Mouse (Mus musculus) heart, embryonic 15.5 days (tissue): ENCODE results near the gene Cmtm8. TPM values are rescaled to one million over a fixed set of nuclear protein-coding genes. Genes with fewer than 3 reads are reported as not detected.

Experiments
- ATAC-seq: fragments of 200-750 bp; cut with Nextera tagmentation; replicated peaks from 2 replicates; pipeline ENCODE4 v1.8.0; 2017; ENCODE audit warnings: low read depth, moderate TSS enrichment; ENCODE audit not compliant: insufficient number of reproducible peaks, insufficient read depth, low FRiP score
- H3K27ac ChIP-seq: fragments of 300-500 bp; sonication (generic); 2 replicates; pipeline ENCODE4 v1.5.1; 2015; ENCODE audit warnings: mild to moderate bottlenecking, inconsistent platforms
- H3K27me3 ChIP-seq: fragments of 300-500 bp; sonication (generic); 2 replicates; pipeline ENCODE4 v1.6.1; 2015; ENCODE audit warnings: inconsistent platforms
- H3K36me3 ChIP-seq: fragments of 300-500 bp; sonication (generic); 2 replicates; pipeline ENCODE4 v1.6.1; 2015; ENCODE audit warnings: mild to moderate bottlenecking, inconsistent platforms
- H3K4me1 ChIP-seq: fragments of 300-500 bp; sonication (generic); replicated peaks from 2 replicates; pipeline ENCODE4 v1.6.1; 2015; ENCODE audit warnings: inconsistent platforms
- H3K4me2 ChIP-seq: fragments of 300-500 bp; sonication (generic); 2 replicates; pipeline ENCODE4 v1.6.1; 2015; ENCODE audit warnings: inconsistent platforms, mild to moderate bottlenecking, moderate library complexity
- H3K4me3 ChIP-seq: fragments of 300-500 bp; sonication (generic); 2 replicates; pipeline ENCODE4 v1.5.1; 2015; ENCODE audit warnings: mild to moderate bottlenecking, inconsistent platforms
- H3K9ac ChIP-seq: fragments of 300-500 bp; sonication (generic); 2 replicates; pipeline ENCODE4 v1.6.1; 2015; ENCODE audit warnings: mild to moderate bottlenecking, inconsistent platforms
- H3K9me3 ChIP-seq: fragments of 300-500 bp; sonication (generic); replicated peaks from 2 replicates; pipeline ENCODE4 v1.6.1; 2016; ENCODE audit warnings: inconsistent platforms
- WGBS: fragments of 180-500 bp; shearing (Covaris S2); methylation state at CpG from one replicate; pipeline ENCODE4 v1.1.7; 2015; ENCODE audit warnings: mixed read lengths; 5-methylcytosine and 5-hydroxymethylcytosine counted together
- polyA plus RNA-seq: library from polyadenylated mRNA; unstranded; fragments of >200 nt; fragmentation: Nextera tagmentation; extraction: Ambion mirVana; gene quantifications from 2 replicates; pipeline ENCODE4 v1.2.1, GENCODE M21; 2015

The Cmtm8 gene
- polyA plus RNA-seq, 1 experiment from 2014 or later: 15.0 TPM

DNA sequence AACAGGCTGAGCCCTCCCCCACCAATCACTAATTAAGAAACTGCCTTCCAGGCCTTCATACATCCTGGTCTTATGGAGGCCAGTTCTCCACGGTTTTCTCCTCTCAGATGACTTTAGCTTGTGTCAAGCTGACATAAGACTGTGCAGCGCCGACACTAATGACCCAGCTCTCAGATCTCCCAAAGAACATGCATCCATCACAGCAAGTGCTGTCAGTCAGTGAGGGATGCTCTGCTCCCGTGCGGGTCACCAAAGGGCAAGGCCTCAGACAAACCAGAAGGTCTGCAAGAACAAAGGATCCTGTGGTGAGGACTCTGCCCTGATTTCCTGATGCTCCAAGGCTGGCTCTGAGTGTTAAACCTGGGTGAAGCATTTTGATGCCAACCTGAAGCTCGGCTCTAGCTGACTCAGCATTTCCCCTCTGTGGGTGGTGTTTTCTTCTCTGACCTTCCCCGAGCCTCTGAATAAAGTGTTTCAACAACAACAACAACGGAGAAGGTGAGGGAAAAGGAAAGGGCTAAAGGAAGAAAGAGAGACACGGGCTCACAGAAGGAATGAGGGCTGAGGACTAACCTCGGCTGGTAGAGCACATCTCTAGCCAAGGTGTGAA lies 44.4 kb downstream of the Cmtm8 start:
- H3K4me1 ChIP-seq: peaks cover under 1% of the 10 kb centered on the region
- H3K27ac ChIP-seq: no peak overlapping the region
- H3K9me3 ChIP-seq: no peaks in the 10 kb centered on the region
- no peaks in the 10 kb centered on the region; the same call in 1 of the 2 replicates for H3K27me3 ChIP-seq
- no peak overlapping the region for H3K4me2 ChIP-seq
- ATAC-seq: no peak
- 56% methylated on average over 10 of the region's 10 CpGs for WGBS
- H3K9ac ChIP-seq: no peak overlapping the region
- H3K36me3 ChIP-seq: no peaks in the 10 kb centered on the region
- no peak overlapping the region for H3K4me3 ChIP-seq

DNA sequence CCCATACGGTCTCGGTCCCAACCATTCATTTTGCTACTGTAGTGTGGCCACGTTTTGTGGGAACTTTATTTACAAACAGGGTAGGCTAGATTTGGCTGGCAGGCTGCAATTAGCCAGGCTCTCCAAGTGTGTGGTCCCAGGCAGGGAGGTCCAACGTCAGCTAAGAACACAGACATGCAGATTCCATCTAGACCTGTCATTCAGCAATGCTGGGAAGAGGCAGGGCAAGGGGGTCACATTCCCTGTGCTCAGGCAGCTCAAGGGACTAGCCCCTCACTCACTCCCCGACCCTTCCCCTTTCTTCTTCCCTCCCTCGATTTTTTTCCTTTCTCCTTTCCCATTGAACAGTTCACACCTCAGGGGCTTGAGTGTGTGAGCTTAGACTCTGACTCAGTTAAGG lies 45.1 kb downstream of the Cmtm8 start:
- 50% methylated on average over 6 of the region's 6 CpGs for WGBS
- no peak for ATAC-seq

DNA sequence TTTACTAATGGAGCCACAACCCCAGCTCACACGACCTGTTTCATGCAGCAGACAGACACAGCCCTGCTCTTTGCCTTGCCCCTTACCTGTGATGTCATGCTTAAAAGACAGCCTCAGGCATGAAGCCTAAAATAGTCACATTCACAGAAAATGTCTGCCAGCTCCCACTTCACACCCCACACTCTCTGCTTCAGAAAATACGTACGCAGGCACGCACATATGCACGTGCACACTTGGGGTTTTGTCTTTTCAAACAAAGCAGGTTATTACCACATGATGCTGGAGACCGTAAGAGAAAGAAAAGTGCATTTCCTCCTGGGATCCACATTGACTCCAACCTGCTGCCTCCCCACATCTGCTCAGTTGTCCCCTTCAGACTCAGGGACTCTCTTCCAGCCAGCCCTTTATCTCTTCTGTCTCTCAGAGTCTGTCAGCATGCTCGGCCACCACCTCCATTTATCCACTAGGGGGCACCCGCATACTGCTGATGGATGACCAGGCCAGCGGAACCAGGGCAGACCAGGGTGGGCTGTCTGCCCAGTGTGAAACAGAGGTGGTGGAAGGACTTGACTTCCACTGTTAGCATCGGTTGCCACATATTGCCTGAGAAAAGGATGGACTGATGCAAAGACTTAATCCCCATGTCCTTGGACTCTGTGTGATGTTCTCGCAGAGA lies 46.5 kb downstream of the Cmtm8 start:
- Histone ChIP-seq H3K9ac (no peak overlapping the region), H3K9me3 (no peaks in the 10 kb centered on the region), H3K4me3 (no peak overlapping the region), H3K27me3 (no peaks in the 10 kb centered on the region; the same call in 1 of the 2 replicates), H3K36me3 (no peaks in the 10 kb centered on the region), H3K4me1 (no peaks in the 10 kb centered on the region; the same call in 1 of the 2 replicates), H3K27ac (no peak overlapping the region), H3K4me2 (no peak overlapping the region)
- 56% methylated on average over 11 of the region's 11 CpGs for WGBS
- peak; percentile 74 for ATAC-seq

More for the DNA sequence above, 45.1 kb downstream of the Cmtm8 start:
- H3K4me1 ChIP-seq: no peaks in the 10 kb centered on the region; the same call in 1 of the 2 replicates
- H3K4me3 ChIP-seq: no peak overlapping the region
- H3K9ac ChIP-seq: no peak overlapping the region
- H3K27ac ChIP-seq: no peak overlapping the region
- H3K9me3 ChIP-seq: no peaks in the 10 kb centered on the region
- H3K27me3 ChIP-seq: no peaks in the 10 kb centered on the region; the same call in 1 of the 2 replicates
- H3K36me3 ChIP-seq: no peaks in the 10 kb centered on the region
- no peak overlapping the region for H3K4me2 ChIP-seq

DNA sequence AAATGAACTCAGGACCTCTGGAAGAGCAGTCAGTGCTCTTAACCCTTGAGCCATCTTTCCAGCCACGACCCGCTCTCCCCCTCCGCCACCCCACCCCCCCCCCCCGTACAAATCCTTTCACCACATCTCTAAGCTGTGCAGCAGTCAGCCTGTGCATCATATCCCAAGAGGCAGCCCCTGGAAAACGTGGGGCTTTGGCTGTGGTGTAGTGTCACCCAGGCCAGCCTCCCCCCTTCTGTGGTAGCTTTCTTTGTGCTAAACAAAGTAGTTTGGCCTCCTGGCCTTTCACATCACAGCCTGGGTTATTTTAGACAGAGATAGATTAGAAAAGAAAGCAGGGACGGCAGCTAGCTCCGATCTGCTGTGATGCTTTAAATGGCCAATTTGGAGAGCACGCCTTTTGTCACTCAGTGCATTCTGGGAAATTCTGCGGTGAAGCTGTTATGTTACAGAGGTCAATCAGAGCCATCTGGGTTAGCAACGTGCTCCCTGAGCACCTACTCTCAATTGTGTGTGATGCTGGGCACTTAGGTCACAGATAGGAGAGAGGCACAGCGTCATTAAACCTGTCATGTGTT lies 47.4 kb downstream of the Cmtm8 start:
- Histone ChIP-seq H3K9ac (no peak overlapping the region), H3K9me3 (no peaks in the 10 kb centered on the region), H3K27me3 (no peaks in the 10 kb centered on the region; the same call in 1 of the 2 replicates), H3K27ac (no peak overlapping the region), H3K36me3 (no peaks in the 10 kb centered on the region), H3K4me3 (no peak overlapping the region), H3K4me2 (no peak overlapping the region), H3K4me1 (no peaks in the 10 kb centered on the region; the same call in 1 of the 2 replicates)
- ATAC-seq: no peak
- 33% methylated on average over 9 of the region's 11 CpGs for WGBS

DNA sequence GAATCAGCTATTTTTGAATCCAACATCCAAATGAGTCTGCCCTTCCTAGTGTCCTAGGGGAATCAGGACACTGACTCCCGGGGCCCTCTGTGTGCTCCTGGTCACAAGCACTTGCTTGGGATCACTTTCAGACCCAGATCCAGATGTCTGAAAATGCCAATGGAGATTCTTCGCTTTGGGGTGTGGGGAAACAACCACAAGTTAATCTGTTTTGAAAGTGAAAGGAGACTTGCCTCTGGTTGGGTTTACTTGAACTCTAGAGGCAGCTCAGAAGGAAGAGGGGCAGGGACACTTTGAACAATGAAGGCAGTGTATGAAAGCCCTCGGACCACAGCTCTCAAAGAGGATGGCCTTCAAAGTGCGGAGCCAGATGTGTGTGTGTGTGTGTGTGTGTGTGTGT lies 49.5 kb downstream of the Cmtm8 start:
- Histone ChIP-seq H3K4me3 (no peak overlapping the region), H3K27ac (no peak overlapping the region), H3K9me3 (no peaks in the 10 kb centered on the region), H3K27me3 (no peaks in the 10 kb centered on the region; the same call in 1 of the 2 replicates), H3K36me3 (no peaks in the 10 kb centered on the region), H3K9ac (no peak overlapping the region), H3K4me1 (no peaks in the 10 kb centered on the region; the same call in 1 of the 2 replicates), H3K4me2 (no peak overlapping the region)
- 75% methylated on average over 4 of the region's 4 CpGs for WGBS
- ATAC-seq: no peak

DNA sequence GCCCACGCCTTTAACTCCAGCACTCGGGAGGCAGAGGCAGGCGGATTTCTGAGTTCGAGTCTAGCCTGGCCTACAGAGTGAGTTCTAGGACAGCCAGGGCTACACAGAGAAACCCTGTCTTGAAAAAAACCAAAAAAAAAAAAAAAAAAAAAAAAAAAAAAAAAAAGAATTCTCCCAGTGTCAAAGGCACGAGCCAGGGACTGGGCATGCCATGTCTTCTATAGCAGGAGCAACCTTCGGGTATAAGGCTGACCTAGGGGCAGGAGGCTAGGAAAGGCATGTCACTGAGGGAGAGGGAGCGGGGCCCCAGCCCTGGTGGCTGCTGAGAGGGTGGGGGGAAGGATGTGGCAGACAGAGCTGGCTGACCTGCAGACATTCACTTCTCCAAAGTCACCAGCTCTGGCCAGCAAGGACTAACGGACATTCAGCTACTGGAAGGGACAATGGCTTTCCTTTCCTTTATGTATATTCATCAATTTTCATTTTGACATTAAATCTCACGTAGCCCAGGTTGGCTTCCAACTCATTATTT lies 50.1 kb downstream of the Cmtm8 start:
- Histone ChIP-seq H3K4me2 (no peak overlapping the region), H3K9me3 (no peaks in the 10 kb centered on the region), H3K9ac (no peak overlapping the region), H3K27ac (no peak overlapping the region), H3K4me3 (no peak overlapping the region), H3K36me3 (no peaks in the 10 kb centered on the region), H3K27me3 (no peaks in the 10 kb centered on the region; the same call in 1 of the 2 replicates), H3K4me1 (no peaks in the 10 kb centered on the region; the same call in 1 of the 2 replicates)
- ATAC-seq: no peak
- 83% methylated on average over 9 of the region's 9 CpGs for WGBS

DNA sequence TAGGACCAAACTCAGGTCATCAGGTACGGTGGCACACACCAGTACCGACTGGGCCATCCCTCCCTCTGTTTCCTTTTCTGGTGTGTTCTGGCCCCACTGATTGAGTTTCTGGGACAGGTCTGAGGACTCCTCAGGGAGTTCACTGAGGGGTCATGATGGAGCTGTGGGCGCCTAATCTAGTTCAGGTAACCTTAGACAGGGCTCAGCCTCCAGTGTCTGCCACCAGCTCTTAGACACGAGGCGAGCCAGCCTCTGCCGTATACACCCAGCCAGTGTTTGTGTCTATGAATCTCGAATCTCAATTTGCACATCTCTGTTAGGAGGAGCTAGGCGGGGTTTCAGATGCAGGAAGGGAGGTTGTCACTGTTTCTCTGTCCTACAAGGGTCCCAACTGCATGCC lies 54.0 kb downstream of the Cmtm8 start:
- Histone ChIP-seq H3K9me3 (no peaks in the 10 kb centered on the region), H3K9ac (no peak overlapping the region), H3K27me3 (no peaks in the 10 kb centered on the region), H3K4me2 (no peak overlapping the region), H3K36me3 (no peaks in the 10 kb centered on the region), H3K27ac (no peak overlapping the region), H3K4me1 (peaks cover 7% of the 10 kb centered on the region), H3K4me3 (no peak overlapping the region)
- ATAC-seq: no peak
- WGBS: 79% methylated on average over 8 of the region's 8 CpGs

DNA sequence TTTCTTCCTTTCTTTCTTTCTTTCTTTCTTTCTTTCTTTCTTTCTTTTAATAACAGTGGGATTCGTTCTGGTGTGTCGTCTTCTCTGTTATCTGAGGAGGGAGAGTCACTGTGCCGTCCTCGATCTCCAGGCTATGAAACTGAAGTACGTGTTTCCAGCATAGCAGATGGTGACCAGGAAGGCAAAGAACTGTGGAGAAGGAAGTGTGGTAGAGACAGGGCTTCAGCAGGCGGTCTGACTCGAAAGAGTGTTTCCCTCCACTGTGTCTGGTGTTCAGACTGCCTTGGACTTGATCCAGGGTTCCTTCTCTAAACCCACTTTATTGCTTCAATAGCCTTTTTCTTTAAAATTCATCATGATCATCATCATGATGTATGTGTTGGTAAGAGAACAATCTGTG lies 54.4 kb downstream of the Cmtm8 start:
- Histone ChIP-seq H3K9ac (no peak overlapping the region), H3K27ac (no peak overlapping the region), H3K36me3 (no peaks in the 10 kb centered on the region), H3K9me3 (no peaks in the 10 kb centered on the region), H3K4me2 (no peak overlapping the region), H3K27me3 (no peaks in the 10 kb centered on the region), H3K4me3 (no peak overlapping the region), H3K4me1 (peaks cover 7% of the 10 kb centered on the region)
- ATAC-seq: no peak
- WGBS: 60% methylated on average over 7 of the region's 7 CpGs

DNA sequence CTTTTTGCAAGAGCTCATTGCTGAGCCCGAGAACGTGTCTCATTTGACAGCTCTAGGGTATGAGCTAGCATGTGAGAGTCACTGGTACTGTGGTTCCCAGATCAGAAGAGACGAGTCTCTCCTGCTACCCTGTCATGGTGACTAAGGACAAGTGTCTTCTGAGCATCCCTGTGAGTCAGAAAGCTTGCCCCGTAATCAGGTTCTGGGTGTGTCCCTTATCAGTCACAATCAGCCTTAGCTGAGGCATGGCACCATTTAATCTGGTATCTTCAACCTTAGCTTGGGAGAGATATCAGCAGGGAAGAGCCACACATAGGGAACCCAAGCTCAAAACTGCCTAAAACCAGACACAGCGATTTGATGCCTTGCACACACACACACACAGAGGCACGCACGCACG lies 55.3 kb downstream of the Cmtm8 start:
- H3K4me2 ChIP-seq: no peak overlapping the region
- no peak overlapping the region for H3K27ac ChIP-seq
- H3K4me3 ChIP-seq: no peak overlapping the region
- H3K9ac ChIP-seq: no peak overlapping the region
- no peaks in the 10 kb centered on the region for H3K27me3 ChIP-seq
- no peaks in the 10 kb centered on the region for H3K9me3 ChIP-seq
- no peak for ATAC-seq
- H3K4me1 ChIP-seq: peaks cover 7% of the 10 kb centered on the region
- WGBS: 78% methylated on average over 8 of the region's 8 CpGs
- H3K36me3 ChIP-seq: no peaks in the 10 kb centered on the region

DNA sequence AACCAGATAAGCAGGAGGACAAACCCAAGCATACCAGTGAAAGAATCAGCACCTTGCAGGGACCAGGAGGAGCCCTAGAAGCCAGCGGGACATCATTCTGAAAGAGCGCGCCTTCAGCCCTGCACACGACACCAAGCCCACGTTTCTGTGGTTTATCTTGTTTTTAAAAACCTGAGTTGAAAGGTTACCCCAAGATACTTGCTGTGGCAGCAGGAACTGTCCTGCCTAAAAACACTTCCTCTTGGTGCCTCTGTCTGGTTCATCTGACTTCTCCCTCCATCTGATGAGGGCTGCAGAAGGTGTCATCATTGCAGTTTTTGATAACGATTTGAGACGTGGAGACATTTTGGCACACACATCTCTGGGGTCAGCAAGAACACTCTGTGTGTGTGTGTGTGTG lies 56.2 kb downstream of the Cmtm8 start:
- H3K4me2 ChIP-seq: no peak overlapping the region
- 76% methylated on average over 7 of the region's 7 CpGs for WGBS
- no peak for ATAC-seq

DNA sequence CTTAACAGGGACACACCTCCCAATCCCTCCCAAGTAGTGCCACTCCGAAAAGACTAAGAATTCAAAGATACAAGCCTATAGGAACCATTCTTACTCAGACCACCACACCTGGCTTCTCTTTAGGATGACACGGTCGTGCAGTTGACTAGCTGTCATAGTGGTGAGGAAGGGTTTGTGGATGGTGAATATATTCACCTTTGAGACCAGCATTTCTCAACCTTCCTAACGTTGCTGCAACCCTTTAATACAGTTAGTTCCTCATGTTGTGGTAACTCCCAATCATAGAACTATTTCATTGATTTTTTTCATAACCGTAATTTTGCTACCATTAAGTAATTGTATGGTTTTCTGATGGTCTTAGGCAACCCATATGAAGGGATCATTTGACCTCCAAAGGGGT lies 56.8 kb downstream of the Cmtm8 start:
- 92% methylated on average over 5 of the region's 5 CpGs for WGBS
- no peaks in the 10 kb centered on the region for H3K36me3 ChIP-seq
- H3K4me2 ChIP-seq: no peak overlapping the region
- H3K9me3 ChIP-seq: no peaks in the 10 kb centered on the region
- H3K9ac ChIP-seq: no peak overlapping the region
- H3K4me1 ChIP-seq: peaks cover 7% of the 10 kb centered on the region
- no peak overlapping the region for H3K4me3 ChIP-seq
- no peak overlapping the region for H3K27ac ChIP-seq
- H3K27me3 ChIP-seq: no peaks in the 10 kb centered on the region
- no peak for ATAC-seq

More for the DNA sequence above, 56.2 kb downstream of the Cmtm8 start:
- Histone ChIP-seq H3K27ac (no peak overlapping the region), H3K9ac (no peak overlapping the region), H3K4me3 (no peak overlapping the region), H3K9me3 (no peaks in the 10 kb centered on the region), H3K27me3 (no peaks in the 10 kb centered on the region), H3K4me1 (peaks cover 7% of the 10 kb centered on the region), H3K36me3 (no peaks in the 10 kb centered on the region)
